In the genomic region with DNA sequence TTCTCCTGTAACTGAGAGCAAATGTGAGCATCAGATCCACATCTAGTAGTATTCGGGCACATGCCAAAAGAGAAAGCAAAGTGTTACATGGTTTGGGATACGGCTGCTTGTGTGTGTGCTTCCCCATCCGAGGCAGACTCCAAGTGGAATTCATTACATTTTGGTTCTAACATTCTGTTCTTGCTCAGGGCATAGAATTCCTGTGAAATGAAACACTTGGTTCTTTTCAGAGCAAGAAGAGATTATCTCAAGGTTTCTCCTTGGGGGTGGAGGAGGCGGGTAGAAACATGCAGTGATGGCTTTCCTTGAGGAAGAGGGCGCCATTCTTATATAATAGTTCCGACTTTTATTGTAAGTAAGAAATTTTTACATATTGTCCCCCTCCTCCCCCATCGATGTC, we compare ENCODE assay signal across 8 mouse cellular contexts. TPM values are rescaled to one million over a fixed set of nuclear protein-coding genes. Genes with fewer than 3 reads are reported as not detected.
DNase-seq lines count a peak whose midpoint lies in the region; ATAC-seq and TF ChIP-seq lines count a peak whose summit lies in the region.

No protein-coding gene starts in this region.

- peak overlapping the region; percentile 78 for H3K4me2 ChIP-seq in heart, embryonic 13.5 days
- peak overlapping the region; percentile 62 for H3K4me2 ChIP-seq in intestine, embryonic 15.5 days (replicated peaks)
- H3K4me2 ChIP-seq in neural tube, embryonic 15.5 days: peak overlapping the region; percentile 77

- peak overlapping the region; percentile 99 for H3K27ac ChIP-seq in heart, embryonic 13.5 days (replicated peaks)
- peak overlapping the region; percentile 74; the same call in 1 of the 2 replicates for H3K27ac ChIP-seq in intestine, embryonic 15.5 days
- H3K27ac ChIP-seq in neural tube, embryonic 15.5 days (replicated peaks): no peak overlapping the region

- H3K9me3 ChIP-seq in heart, embryonic 13.5 days: no peaks in the 10 kb centered on the region
- no peaks in the 10 kb centered on the region for H3K9me3 ChIP-seq in intestine, embryonic 15.5 days
- H3K9me3 ChIP-seq in neural tube, embryonic 15.5 days (replicated peaks): no peaks in the 10 kb centered on the region

- no peak for TF ChIP-seq CTCF in brain, embryonic 14.5 days (IDR thresholded peaks at IDR 0.05; ENCODE audit: borderline replicate concordance, extremely low read depth, insufficient read depth, insufficient read length)

- H3K4me1 ChIP-seq in heart, embryonic 13.5 days: peaks cover 65% of the 10 kb centered on the region
- H3K4me1 ChIP-seq in intestine, embryonic 15.5 days (replicated peaks): peaks cover 11% of the 10 kb centered on the region
- H3K4me1 ChIP-seq in neural tube, embryonic 15.5 days: peaks cover 39% of the 10 kb centered on the region

- no peaks in the 10 kb centered on the region for H3K36me3 ChIP-seq in heart, embryonic 13.5 days
- H3K36me3 ChIP-seq in intestine, embryonic 15.5 days: no peaks in the 10 kb centered on the region
- no peaks in the 10 kb centered on the region for H3K36me3 ChIP-seq in neural tube, embryonic 15.5 days

- no peak for DNase-seq in heart, adult 8-10 months (ENCODE audit: low spot score)
- DNase-seq in 416B (ENCODE audit: low read depth): peak; percentile 49
- DNase-seq in brain, embryonic 14.5 days (ENCODE audit: low read depth): peak; percentile 36
- DNase-seq in cerebellum, postnatal 25 days: no peak
- no peak for DNase-seq in spleen, adult 18-20 months

- ATAC-seq in heart, embryonic 13.5 days (ENCODE audit: extremely low read depth, insufficient number of reproducible peaks, low FRiP score, low TSS enrichment): no peak
- ATAC-seq in intestine, embryonic 15.5 days: no peak
- ATAC-seq in neural tube, embryonic 15.5 days (ENCODE audit: low FRiP score): no peak

- no peaks in the 10 kb centered on the region for H3K27me3 ChIP-seq in heart, embryonic 13.5 days (replicated peaks)
- H3K27me3 ChIP-seq in intestine, embryonic 15.5 days (replicated peaks): no peaks in the 10 kb centered on the region
- H3K27me3 ChIP-seq in neural tube, embryonic 15.5 days (replicated peaks): no peaks in the 10 kb centered on the region

- peak overlapping the region; percentile 99 for H3K9ac ChIP-seq in heart, embryonic 13.5 days
- H3K9ac ChIP-seq in intestine, embryonic 15.5 days: no peak overlapping the region
- 0 out of 2 replicates have a peak overlapping the region, but pooled peaks have one; percentile 6 for H3K9ac ChIP-seq in neural tube, embryonic 15.5 days (replicated peaks)

- peak overlapping the region; percentile 91 for H3K4me3 ChIP-seq in heart, embryonic 13.5 days
- peak overlapping the region; percentile 94 for H3K4me3 ChIP-seq in intestine, embryonic 15.5 days (replicated peaks)
- H3K4me3 ChIP-seq in neural tube, embryonic 15.5 days (replicated peaks): peak overlapping the region; percentile 85; the same call in 1 of the 2 replicates

- WGBS in heart, embryonic 13.5 days: 40% methylated on average over 7 of the region's 7 CpGs
- 31% methylated on average over 7 of the region's 7 CpGs for WGBS in intestine, embryonic 15.5 days
- WGBS in neural tube, embryonic 15.5 days: 66% methylated on average over 7 of the region's 7 CpGs

- TF ChIP-seq POLR2A in brain, embryonic 14.5 days (IDR thresholded peaks at IDR 0.05; ENCODE audit: borderline replicate concordance, extremely low read depth, insufficient read depth, insufficient read length, poor library complexity, severe bottlenecking): no peak

RNA-seq across cellular contexts. Expression of a gene that starts 30.6 kb away (rescaled TPM):
- polyA plus RNA-seq in heart, embryonic 13.5 days (2015; fragmentation: Nextera tagmentation; extraction: Ambion mirVana): 60.3 and 66.0 TPM in 2 replicates
- total RNA-seq in heart, adult 8-10 months (2022): 100 to 1,000 TPM; 226 to 256 (median 245) TPM
- polyA plus RNA-seq in brain, embryonic 14.5 days (2012; rRNA removed): 15.9 and 25.3 TPM in 2 replicates
- polyA plus RNA-seq in intestine, embryonic 15.5 days (2015; fragmentation: Nextera tagmentation; extraction: Ambion mirVana): 107 and 119 TPM in 2 replicates
- 48.7 and 79.3 TPM in 2 replicates for polyA plus RNA-seq in neural tube, embryonic 15.5 days (2015; fragmentation: Nextera tagmentation; extraction: Ambion mirVana)

Comparison
In these comparisons a context has a peak if more than half of its experiments do, and no peak if none do; other contexts are left out.
1. DNase-seq: peak in 416B (single experiment) and brain, embryonic 14.5 days (single experiment); none in heart, adult 8-10 months (single experiment), cerebellum, postnatal 25 days (0 of 2) and spleen, adult 18-20 months (0 of 2).
2. Peak in every context shown above with its lines, with median percentiles within 50 percentile points of each other: H3K4me2 ChIP-seq and H3K4me3 ChIP-seq.